15 mouse cellular contexts compared by ENCODE assay signal in the genomic region with DNA sequence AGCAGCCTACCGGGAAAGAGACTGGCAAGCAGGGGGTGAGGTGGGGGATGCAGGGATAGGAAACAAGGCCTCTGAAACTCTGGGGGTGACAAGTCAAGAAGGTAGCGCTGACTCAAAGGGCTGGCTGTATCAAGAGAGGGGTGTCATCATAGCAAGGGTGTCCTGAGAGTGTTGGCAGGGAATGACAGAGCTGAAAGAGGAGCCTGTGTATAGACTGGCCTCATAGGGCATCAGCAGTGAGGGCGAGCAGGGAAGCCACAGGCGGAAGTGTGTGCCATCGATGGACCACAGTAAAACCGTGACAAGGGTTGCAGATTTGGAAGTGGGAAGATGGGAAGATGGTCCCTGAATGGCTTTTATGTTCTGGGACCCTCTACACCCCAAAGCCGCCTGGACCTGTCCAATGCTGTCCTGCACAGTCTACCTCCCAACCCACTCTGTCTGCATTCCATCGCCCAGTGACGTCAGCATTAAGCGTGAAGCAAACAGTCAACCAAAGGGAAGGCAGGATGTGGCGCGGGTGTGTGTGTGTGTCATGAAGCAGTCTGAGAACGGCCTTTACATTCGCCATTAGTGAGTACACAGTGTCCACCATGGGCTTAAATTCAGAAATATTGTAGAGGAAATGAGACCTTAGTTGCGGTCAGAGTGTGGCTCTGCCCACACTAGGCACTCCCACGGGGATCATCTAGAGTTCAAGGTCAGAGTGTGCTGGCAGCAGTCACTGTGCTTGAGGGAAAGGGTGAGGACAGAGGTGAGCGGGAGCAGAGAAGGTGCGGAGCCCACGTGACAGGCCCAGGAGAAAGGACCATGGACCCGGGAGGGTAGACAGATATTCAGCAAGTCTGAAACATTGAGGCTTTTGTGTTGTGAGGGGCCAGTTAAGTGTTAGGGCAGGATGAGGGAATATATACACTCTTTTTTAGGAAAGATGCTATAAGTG. TPM values are rescaled to one million over a fixed set of nuclear protein-coding genes. Genes with fewer than 3 reads are reported as not detected.
DNase-seq lines count a peak whose midpoint lies in the region; ATAC-seq and TF ChIP-seq lines count a peak whose summit lies in the region.
"Had no signal": no experiment of that assay in that cellular context is flagged by ENCODE, and none has a peak within 500 bp of the region (broad histone marks: within the 10 kb centered on the region; RNA-seq: fewer than 3 reads in every experiment).

No protein-coding gene starts in this region.

- TF ChIP-seq POLR2A in kidney, adult 2 months (IDR thresholded peaks at IDR 0.05; ENCODE audit: low read depth, low read length), result no peak
- TF ChIP-seq POLR2A in ES-Bruce4 (IDR thresholded peaks at IDR 0.05; ENCODE audit: insufficient read depth, low read length), result no peak

- H3K9me3 ChIP-seq in erythroblast, embryonic 14.5 days (ENCODE audit: control insufficient read depth, low read length), result no peaks in the 10 kb centered on the region
- H3K9me3 ChIP-seq in ES-Bruce4 (replicated peaks; ENCODE audit: control insufficient read depth, insufficient read depth, low read length, poor library complexity, severe bottlenecking), result no peaks in the 10 kb centered on the region
- H3K9me3 ChIP-seq in liver, embryonic 15.5 days (replicated peaks), result no peaks in the 10 kb centered on the region
- H3K9me3 ChIP-seq: embryonic facial prominence, embryonic 13.5 days; forebrain, embryonic 13.5 days had no signal

- H3K4me1 ChIP-seq in erythroblast, embryonic 14.5 days (ENCODE audit: control insufficient read depth), result peaks cover 36% of the 10 kb centered on the region
- no peaks in the 10 kb centered on the region; the same call in 1 of the 2 replicates for H3K4me1 ChIP-seq in kidney, adult 2 months (ENCODE audit: control insufficient read depth, insufficient read depth, low read length)
- peaks cover 5% of the 10 kb centered on the region for H3K4me1 ChIP-seq in ES-Bruce4 (ENCODE audit: control insufficient read depth, insufficient read depth, low read length)
- H3K4me1 ChIP-seq in liver, embryonic 15.5 days (replicated peaks), result peaks cover 42% of the 10 kb centered on the region
- H3K4me1 ChIP-seq: embryonic facial prominence, embryonic 13.5 days; forebrain, embryonic 13.5 days had no signal

- no peak for TF ChIP-seq CTCF in kidney, adult 2 months (conservative IDR thresholded peaks at IDR 0.05; ENCODE audit: insufficient read depth, insufficient read length, low read depth, low read length)
- TF ChIP-seq CTCF in ES-Bruce4 (IDR thresholded peaks at IDR 0.05; ENCODE audit: low read depth, low read length), result no peak
- TF ChIP-seq CTCF in gastrocnemius, adult 2 months (IDR thresholded peaks at IDR 0.05), result no peak

- H3K27me3 ChIP-seq in erythroblast, embryonic 14.5 days (ENCODE audit: control insufficient read depth), result no peaks in the 10 kb centered on the region; the same call in 1 of the 2 replicates
- no peaks in the 10 kb centered on the region for H3K27me3 ChIP-seq in kidney, adult 2 months (replicated peaks; ENCODE audit: control insufficient read depth, insufficient read depth, low read length)
- H3K27me3 ChIP-seq in ES-Bruce4 (ENCODE audit: control insufficient read depth, insufficient read depth, low read length, poor library complexity, severe bottlenecking), result no peaks in the 10 kb centered on the region
- no peaks in the 10 kb centered on the region for H3K27me3 ChIP-seq in liver, embryonic 15.5 days
- H3K27me3 ChIP-seq: embryonic facial prominence, embryonic 13.5 days; forebrain, embryonic 13.5 days had no signal

- intact Hi-C loops in gastrocnemius, adult 2 months (cut with DNase I), result no loop called here

- no peaks in the 10 kb centered on the region for H3K36me3 ChIP-seq in erythroblast, embryonic 14.5 days (ENCODE audit: control insufficient read depth)
- H3K36me3 ChIP-seq in kidney, adult 2 months (ENCODE audit: control insufficient read depth, insufficient read depth, low read length), result no peaks in the 10 kb centered on the region
- H3K36me3 ChIP-seq in ES-Bruce4 (ENCODE audit: control insufficient read depth, insufficient read depth, low read length, poor library complexity, severe bottlenecking), result no peaks in the 10 kb centered on the region
- H3K36me3 ChIP-seq in liver, embryonic 15.5 days (replicated peaks), result no peaks in the 10 kb centered on the region
- H3K36me3 ChIP-seq: embryonic facial prominence, embryonic 13.5 days had no signal

- ATAC-seq in erythroblast, adult 5-6 weeks (replicated peaks; ENCODE audit: low FRiP score, poor library complexity, severe bottlenecking), result no peak
- peak; percentile 36; the same call in 1 of the 2 replicates for ATAC-seq in liver, embryonic 15.5 days (ENCODE audit: insufficient read depth)
- ATAC-seq: forebrain, embryonic 13.5 days; midbrain, embryonic 16.5 days had no signal

- no peak overlapping the region for H3K9ac ChIP-seq in ES-Bruce4 (ENCODE audit: low read depth, poor library complexity, severe bottlenecking)
- H3K9ac ChIP-seq in liver, embryonic 15.5 days, result no peak overlapping the region
- H3K9ac ChIP-seq: embryonic facial prominence, embryonic 13.5 days; forebrain, embryonic 13.5 days had no signal

- WGBS in kidney, adult 2 months, result 60% methylated on average over 20 of the region's 20 CpGs
- 72% methylated on average over 20 of the region's 20 CpGs for WGBS in liver, embryonic 15.5 days (ENCODE audit: insufficient replicate concordance)

- 0 out of 2 replicates have a peak, but pooled peaks have one; percentile 10 for TF ChIP-seq EP300 in ES-Bruce4 (IDR thresholded peaks at IDR 0.05; ENCODE audit: insufficient read depth, low read depth, low read length)

- H3K4me3 ChIP-seq in erythroblast, embryonic 14.5 days (replicated peaks), result peak overlapping the region; percentile 40
- H3K4me3 ChIP-seq in kidney, adult 2 months (ENCODE audit: insufficient read depth, low read depth, low read length), result no peak overlapping the region
- H3K4me3 ChIP-seq in ES-Bruce4 (ENCODE audit: low read depth, low read length), result no peak overlapping the region
- H3K4me3 ChIP-seq in liver, embryonic 15.5 days (replicated peaks), result peak overlapping the region; percentile 18; the same call in 1 of the 2 replicates
- no peak overlapping the region for H3K4me3 ChIP-seq in gastrocnemius, adult 2 months
- H3K4me3 ChIP-seq: embryonic facial prominence, embryonic 13.5 days; forebrain, embryonic 13.5 days had no signal

- DNase-seq in kidney, adult 2 months, result peak; percentile 79
- no peak for DNase-seq in kidney, postnatal 4 days
- no peak for DNase-seq in gastrocnemius, adult 2 months
- DNase-seq in cerebellum, postnatal 14 days, result no peak
- DNase-seq: B cell, adult 2 months; layer of hippocampus, postnatal 36 days; right cerebral cortex, adult 18-20 months; thymus, postnatal 25 days had no signal

- peak overlapping the region; percentile 48 for H3K4me2 ChIP-seq in liver, embryonic 15.5 days
- H3K4me2 ChIP-seq: embryonic facial prominence, embryonic 13.5 days; forebrain, embryonic 13.5 days had no signal

- no peak overlapping the region for H3K27ac ChIP-seq in kidney, adult 2 months (ENCODE audit: insufficient read depth, low read depth, low read length)
- H3K27ac ChIP-seq in ES-Bruce4 (ENCODE audit: insufficient read depth, low read length), result no peak overlapping the region
- H3K27ac ChIP-seq in liver, embryonic 15.5 days (replicated peaks), result peak overlapping the region; percentile 24; the same call in 1 of the 2 replicates
- no peak overlapping the region for H3K27ac ChIP-seq in gastrocnemius, adult 2 months
- H3K27ac ChIP-seq: embryonic facial prominence, embryonic 13.5 days; forebrain, embryonic 13.5 days had no signal

RNA-seq across cellular contexts. Expression of gene Slc2a9, which starts 14.0 kb away (rescaled TPM):
- polyA plus RNA-seq in erythroblast, embryonic 14.5 days (2012), result 0.01 TPM in 1 of 2 replicates, not detected in the other
- total RNA-seq in erythroblast, adult 5-6 weeks (2015; ENCODE audit: low replicate concordance), result 3.8 TPM in 1 of 2 replicates, not detected in the other
- 0.51 and 0.84 TPM in 2 replicates for total RNA-seq in erythroblast, adult 5-6 weeks (2017; ENCODE audit: low replicate concordance)
- 9.7 and 11.1 TPM in 2 replicates for polyA plus RNA-seq in kidney, adult 2 months (2012; rRNA removed)
- polyA plus RNA-seq in ES-Bruce4 (2011; ENCODE audit: insufficient read depth, insufficient read length, low read depth, missing spikeins), result not detected in 2 replicates
- polyA plus RNA-seq in liver, embryonic 15.5 days (2015; fragmentation: Nextera tagmentation; extraction: Ambion mirVana), result 2.3 and 2.6 TPM in 2 replicates
- under 1 TPM; 0.20 to 0.25 TPM for total RNA-seq in gastrocnemius, adult 2 months (2021)

Comparison
In these comparisons a context has a peak if more than half of its experiments do, and no peak if none do; other contexts are left out.
1. H3K4me3 ChIP-seq: peak in erythroblast, embryonic 14.5 days (single experiment) and liver, embryonic 15.5 days (single experiment); none in kidney, adult 2 months (single experiment), ES-Bruce4 (single experiment) and gastrocnemius, adult 2 months (single experiment).